Mouse (Mus musculus): ENCODE data around the gene Ythdf1.

Gene Ythdf1

DNA sequence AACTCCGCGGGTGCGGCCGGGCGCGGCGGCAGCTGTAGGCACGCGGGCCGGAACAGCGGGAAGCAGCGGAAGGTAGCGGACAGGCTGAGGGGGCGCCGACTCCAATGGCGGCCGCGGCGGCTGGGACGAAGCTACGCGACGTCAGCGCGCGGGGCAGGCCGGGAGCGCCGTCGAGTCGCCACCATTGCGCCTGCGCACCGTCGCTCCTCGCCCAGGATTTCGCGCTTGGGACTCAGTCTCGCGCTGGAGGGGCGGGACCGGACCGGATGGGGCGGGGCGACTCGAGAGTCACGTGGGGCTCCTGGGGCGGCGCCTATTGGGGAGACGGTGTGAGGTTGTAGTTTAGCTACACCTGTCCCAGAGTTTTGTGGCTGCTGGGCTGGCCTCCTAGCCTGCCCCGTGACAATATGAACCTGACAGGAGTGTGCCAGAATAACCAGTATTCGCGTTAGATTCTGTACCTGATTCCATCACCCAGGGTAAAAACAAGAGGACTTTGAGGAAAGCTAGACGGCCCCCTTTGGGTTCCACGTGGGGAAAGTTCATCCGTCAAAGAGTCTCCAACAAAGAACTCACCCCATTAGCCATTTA lies at the start of gene Ythdf1:
Gene Ythdf1 (minus strand): TSS at position 140 of the 591 bp plus-strand sequence.
- DNase-seq: peak; percentile 98

- DNase-seq: peak; percentile 92
These were observed 46.4 kb upstream of the Ythdf1 start, which contains the start of gene Arfgap1 for GRCm38 (mm10) chr2:180967010-180967763. Gene Arfgap1, plus strand, starts transcription at chr2:180967225.

- DNase-seq: peak; percentile 38
These were observed 45.5 kb upstream of the Ythdf1 start for GRCm38 (mm10) chr2:180966092-180966882.

GRCm38 (mm10) chr2:180963956-180964355 lies 43.2 kb upstream of the Ythdf1 start:
- DNase-seq: peak; percentile 84

- DNase-seq: no peak
These were observed 42.0 kb upstream of the Ythdf1 start for GRCm38 (mm10) chr2:180962616-180963308.

- no peak for DNase-seq
These were observed 39.4 kb upstream of the Ythdf1 start for GRCm38 (mm10) chr2:180960187-180960586.

DNA sequence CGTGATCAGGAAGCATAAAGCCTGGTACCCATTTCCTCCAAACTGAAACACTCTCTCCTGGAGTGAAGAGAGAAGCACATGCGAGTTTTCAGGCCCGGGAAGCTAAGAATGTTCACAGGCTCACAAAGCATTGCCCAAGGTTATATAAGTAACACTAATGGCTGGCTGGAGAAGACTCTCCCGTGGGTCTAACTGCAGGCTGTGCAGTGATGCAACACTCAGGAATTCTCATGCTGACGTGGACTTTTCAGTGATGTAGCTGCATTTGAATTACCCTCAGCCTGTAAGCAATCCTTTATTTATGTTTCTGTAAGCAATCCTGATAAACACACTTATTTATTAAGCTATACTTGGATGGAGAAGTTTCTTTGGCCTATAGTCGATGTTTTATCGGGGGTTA lies 38.9 kb upstream of the Ythdf1 start:
- no peak for DNase-seq

DNA sequence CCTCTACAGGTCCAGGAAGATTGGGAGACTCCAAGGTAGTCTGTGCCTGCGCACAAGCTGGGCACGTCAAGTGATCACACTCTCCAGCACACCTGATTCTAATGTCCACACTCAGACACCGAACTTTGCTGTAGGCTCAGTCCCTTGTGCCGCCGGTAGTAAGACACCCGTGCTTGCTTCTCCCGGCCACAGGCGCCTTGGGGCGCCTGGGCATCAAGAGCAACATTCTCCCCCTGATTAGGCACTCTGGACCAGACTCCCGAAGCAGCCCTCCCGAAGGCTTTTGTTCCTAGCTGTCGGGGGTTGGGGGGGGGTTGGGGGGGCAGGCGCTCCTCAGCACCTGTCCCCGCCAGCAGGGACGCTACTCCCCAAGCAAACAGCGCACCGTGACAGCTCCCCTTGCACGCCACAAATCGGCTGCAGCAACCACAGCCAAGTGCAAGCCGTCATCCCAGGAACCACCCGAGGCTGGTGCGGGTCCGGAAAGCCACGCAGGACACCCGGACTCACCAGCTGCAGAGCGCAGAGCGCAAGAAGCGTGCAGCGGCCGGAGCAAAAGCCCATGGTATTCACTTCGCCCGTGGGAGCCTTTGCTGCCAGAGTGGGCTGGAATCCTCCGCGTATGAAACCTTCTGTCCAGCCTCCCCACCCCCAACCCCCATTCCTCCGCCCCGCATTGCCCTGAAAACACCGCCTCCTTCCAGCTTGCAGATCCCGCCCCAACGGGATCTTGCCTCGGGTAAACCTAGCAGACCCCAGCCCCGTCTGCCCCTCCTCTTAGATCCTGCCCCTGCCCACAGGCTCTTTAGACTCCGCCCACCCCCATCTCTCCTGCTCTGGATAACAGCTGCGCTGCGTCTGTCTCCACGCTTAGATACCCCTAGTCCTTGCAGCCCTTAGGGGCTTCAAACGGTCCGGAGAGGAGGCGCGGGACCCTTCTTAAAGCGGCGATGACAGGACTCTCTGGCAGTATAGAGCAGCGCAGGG lies 33.6 kb upstream of the Ythdf1 start, which contains the start of gene Nkain4:
Gene Nkain4 (minus strand): TSS at position 639 of the 987 bp plus-strand sequence.
- DNase-seq: peak; percentile 49

DNA sequence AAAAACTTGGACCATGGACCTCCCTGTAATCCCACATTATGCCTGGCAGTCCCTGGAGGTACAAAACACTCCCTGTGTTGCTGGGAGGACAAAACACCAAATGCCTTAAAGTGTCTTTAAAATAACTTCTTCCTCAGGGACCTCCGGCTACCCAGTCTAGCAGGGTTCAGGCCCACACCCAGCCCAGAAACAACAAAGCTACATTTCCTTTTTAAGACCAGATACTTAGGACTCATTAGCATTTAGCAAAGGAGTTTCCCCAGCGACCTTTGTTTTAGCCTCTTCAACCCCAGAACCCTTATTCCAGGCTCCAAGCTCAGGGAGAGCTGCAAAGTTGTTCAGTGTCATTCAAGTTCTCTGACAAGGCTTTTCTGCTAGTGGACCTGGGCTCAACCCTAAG lies 32.9 kb upstream of the Ythdf1 start:
- no peak for DNase-seq

DNA sequence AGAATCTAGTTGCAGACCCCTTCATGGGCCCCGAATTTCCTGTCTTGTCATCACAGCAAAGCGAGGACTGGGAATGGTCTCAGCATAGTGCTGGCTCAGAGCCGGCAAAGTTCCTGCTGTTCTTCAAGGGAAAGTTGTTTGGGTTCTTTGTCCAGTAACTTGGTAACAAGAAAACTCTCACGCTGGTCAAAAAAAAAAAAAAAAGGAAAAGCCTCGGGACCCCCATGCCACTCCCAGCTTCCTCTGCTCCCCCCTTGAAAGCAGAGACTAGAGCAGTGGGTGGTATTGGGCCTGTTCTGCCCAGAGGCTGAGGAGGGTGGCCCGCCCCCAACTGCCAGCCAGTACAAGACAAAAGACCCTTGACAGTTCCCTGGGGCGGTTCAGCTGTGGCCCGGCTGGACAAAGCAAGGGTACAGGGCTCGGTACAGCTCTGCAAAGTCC lies 32.0 kb upstream of the Ythdf1 start:
- no peak for DNase-seq

DNA sequence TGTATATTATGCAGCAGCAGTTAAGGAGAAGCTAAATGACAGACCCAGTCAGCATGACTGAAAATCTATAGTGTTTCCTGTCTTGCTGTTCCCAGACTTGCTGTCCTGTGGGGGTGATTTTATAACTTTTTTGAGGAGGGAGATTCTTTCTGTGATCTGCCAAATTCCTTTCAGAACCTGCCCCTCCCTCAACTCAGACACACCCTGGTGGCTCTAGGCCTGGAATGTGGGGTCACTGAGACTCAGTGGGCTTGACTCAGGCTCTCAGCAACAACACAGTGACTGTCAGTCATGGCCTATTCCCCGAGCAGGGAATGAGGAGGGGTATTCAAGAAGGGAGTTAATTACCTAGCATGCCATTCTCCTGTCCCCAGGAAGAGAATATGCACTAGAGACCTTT lies 29.2 kb upstream of the Ythdf1 start:
- no peak for DNase-seq

- no peak for DNase-seq
These were observed 21.1 kb upstream of the Ythdf1 start for GRCm38 (mm10) chr2:180941869-180942268.

GRCm38 (mm10) chr2:180940187-180940586 lies 19.4 kb upstream of the Ythdf1 start:
- no peak for DNase-seq

GRCm38 (mm10) chr2:180932418-180932817 lies 11.7 kb upstream of the Ythdf1 start:
- DNase-seq: no peak

DNA sequence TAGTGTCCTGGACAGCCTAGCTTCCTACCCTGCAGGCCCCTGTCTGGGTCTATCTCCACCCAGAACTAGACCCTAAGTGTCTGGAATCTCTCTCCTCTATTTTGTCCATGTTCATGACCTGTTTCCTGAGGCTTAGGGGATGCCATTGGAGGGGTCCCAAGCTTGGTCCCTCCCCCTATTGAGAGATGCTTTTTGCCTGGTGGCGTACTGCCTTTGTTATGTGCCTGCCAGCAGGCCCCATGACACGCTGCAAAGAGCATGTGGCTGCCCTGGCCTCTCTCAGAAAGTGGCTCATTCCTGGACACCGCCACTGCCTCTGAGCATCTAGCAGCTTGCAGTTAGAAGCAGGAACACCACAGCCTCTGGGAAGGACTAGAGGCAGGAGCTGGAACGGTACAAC lies 8.0 kb upstream of the Ythdf1 start, which contains the start of gene Birc7:
Gene Birc7 (plus strand): TSS at position 301 of the 400 bp plus-strand sequence.
- no peak for DNase-seq

DNA sequence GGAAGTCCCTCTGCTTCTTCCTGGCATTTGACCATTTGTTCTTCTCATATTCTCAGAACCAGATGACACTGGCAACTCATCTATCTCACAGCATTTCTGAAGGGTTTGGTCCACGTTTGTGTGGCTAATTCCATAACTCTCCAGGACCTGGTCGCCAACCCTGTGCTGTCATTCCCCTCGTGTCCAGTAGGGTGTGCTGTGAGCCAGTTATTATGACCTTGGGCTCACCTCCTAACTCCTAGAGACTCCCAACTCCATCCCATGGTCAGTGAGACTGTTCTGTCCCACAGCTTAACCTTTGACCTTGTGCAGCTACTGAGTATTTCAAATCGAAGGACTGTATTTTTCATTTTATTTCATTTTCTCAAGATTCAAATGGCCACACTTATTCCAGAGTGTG lies 4.4 kb upstream of the Ythdf1 start:
- DNase-seq: peak; percentile 82

- DNase-seq: no peak
These were observed 2.0 kb upstream of the Ythdf1 start for GRCm38 (mm10) chr2:180922739-180923138.

GRCm38 (mm10) chr2:180919913-180920809 lies 588 bp downstream of the Ythdf1 start:
- DNase-seq: peak; percentile 46

- no peak for DNase-seq
These were observed 4.8 kb downstream of the Ythdf1 start for GRCm38 (mm10) chr2:180915886-180916433.

- DNase-seq: no peak
These were observed 9.8 kb downstream of the Ythdf1 start for GRCm38 (mm10) chr2:180910928-180911327.

All from cerebellum, adult 8-10 months (tissue).